Mouse (Mus musculus): ENCODE data around the gene Lipc. TPM values are rescaled to one million over a fixed set of nuclear protein-coding genes. Genes with fewer than 3 reads are reported as not detected.

Lipc gene
- polyA plus RNA-seq, 1 experiment from 2014 or later, result not detected

GRCm38 (mm10) chr9:70816701-70817305, 135.2 kb downstream of the Lipc start:
- Histone ChIP-seq H3K27me3 (ENCODE audit: insufficient read depth, poor library complexity, severe bottlenecking) (no peaks in the 10 kb centered on the region), H3K36me3 (no peaks in the 10 kb centered on the region), H3K4me3 (no peak overlapping the region), H3K9me3 (no peaks in the 10 kb centered on the region), H3K27ac (peak overlapping the region; percentile 54; the same call in 1 of the 2 replicates), H3K4me1 (replicated peaks) (peaks cover 29% of the 10 kb centered on the region)
- 70% methylated on average over 14 of the region's 14 CpGs for WGBS
- DNase-seq (ENCODE audit: low spot score), result no peak

- H3K27me3 ChIP-seq (ENCODE audit: insufficient read depth, poor library complexity, severe bottlenecking), result no peaks in the 10 kb centered on the region
- no peak overlapping the region for H3K27ac ChIP-seq
- H3K9me3 ChIP-seq, result no peaks in the 10 kb centered on the region
- H3K4me3 ChIP-seq, result no peak overlapping the region
- 95% methylated on average over 12 of the region's 12 CpGs for WGBS
- H3K4me1 ChIP-seq (replicated peaks), result peaks cover 41% of the 10 kb centered on the region
- no peaks in the 10 kb centered on the region for H3K36me3 ChIP-seq
- no peak for DNase-seq (ENCODE audit: low spot score)
Measured at GRCm38 (mm10) chr9:70812551-70812950, 139.5 kb downstream of the Lipc start.

DNA sequence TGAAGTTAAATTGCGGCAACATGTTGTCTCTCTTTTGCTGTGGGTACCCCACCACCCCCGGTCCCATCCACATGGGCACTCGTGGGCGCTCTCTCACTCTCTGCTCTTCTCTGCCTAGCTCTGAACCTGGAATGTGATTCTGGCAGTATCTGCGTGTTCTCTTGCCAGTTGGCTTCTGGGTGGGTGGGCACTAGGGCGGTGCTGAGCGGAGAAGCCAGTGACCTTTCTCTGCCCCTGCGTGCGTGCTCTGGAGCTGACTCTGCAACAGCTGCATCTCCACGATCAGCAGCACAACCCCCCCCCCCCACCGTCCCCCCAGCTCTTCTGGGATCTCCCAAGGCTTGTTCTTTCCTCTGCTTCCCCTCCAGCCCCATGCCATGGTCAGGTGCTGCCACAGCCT, 144.3 kb downstream of the Lipc start:
- no peaks in the 10 kb centered on the region for H3K27me3 ChIP-seq (ENCODE audit: insufficient read depth, poor library complexity, severe bottlenecking)

GRCm38 (mm10) chr9:70806069-70806468, 146.0 kb downstream of the Lipc start:
- no peak overlapping the region for H3K4me3 ChIP-seq
- no peak overlapping the region for H3K27ac ChIP-seq
- 74% methylated on average over 1 of the region's 1 CpGs for WGBS

More for the DNA sequence above, 144.3 kb downstream of the Lipc start:
- WGBS, result 70% methylated on average over 11 of the region's 11 CpGs
- Histone ChIP-seq H3K9me3 (no peaks in the 10 kb centered on the region), H3K4me1 (replicated peaks) (peaks cover 19% of the 10 kb centered on the region; the same call in 1 of the 2 replicates), H3K36me3 (no peaks in the 10 kb centered on the region), H3K4me3 (no peak overlapping the region), H3K27ac (peak overlapping the region; percentile 35; the same call in 1 of the 2 replicates)
- DNase-seq (ENCODE audit: low spot score), result no peak

GRCm38 (mm10) chr9:70802816-70803215, 149.2 kb downstream of the Lipc start:
- Histone ChIP-seq H3K4me3 (no peak overlapping the region), H3K27ac (no peak overlapping the region), H3K36me3 (no peaks in the 10 kb centered on the region), H3K9me3 (no peaks in the 10 kb centered on the region), H3K27me3 (ENCODE audit: insufficient read depth, poor library complexity, severe bottlenecking) (no peaks in the 10 kb centered on the region), H3K4me1 (replicated peaks) (peaks cover 18% of the 10 kb centered on the region)
- WGBS, result 73% methylated on average over 3 of the region's 3 CpGs
- no peak for DNase-seq (ENCODE audit: low spot score)

More at GRCm38 (mm10) chr9:70806069-70806468, 146.0 kb downstream of the Lipc start:
- Histone ChIP-seq H3K9me3 (no peaks in the 10 kb centered on the region), H3K4me1 (replicated peaks) (peaks cover 27% of the 10 kb centered on the region), H3K27me3 (ENCODE audit: insufficient read depth, poor library complexity, severe bottlenecking) (no peaks in the 10 kb centered on the region), H3K36me3 (no peaks in the 10 kb centered on the region)
- DNase-seq (ENCODE audit: low spot score), result no peak

GRCm38 (mm10) chr9:70801761-70802160, 150.3 kb downstream of the Lipc start:
- Histone ChIP-seq H3K4me1 (replicated peaks) (peaks cover 15% of the 10 kb centered on the region), H3K27me3 (ENCODE audit: insufficient read depth, poor library complexity, severe bottlenecking) (no peaks in the 10 kb centered on the region), H3K9me3 (no peaks in the 10 kb centered on the region), H3K27ac (no peak overlapping the region), H3K36me3 (no peaks in the 10 kb centered on the region), H3K4me3 (no peak overlapping the region)
- no peak for DNase-seq (ENCODE audit: low spot score)
- WGBS, result 87% methylated on average over 3 of the region's 3 CpGs

DNA sequence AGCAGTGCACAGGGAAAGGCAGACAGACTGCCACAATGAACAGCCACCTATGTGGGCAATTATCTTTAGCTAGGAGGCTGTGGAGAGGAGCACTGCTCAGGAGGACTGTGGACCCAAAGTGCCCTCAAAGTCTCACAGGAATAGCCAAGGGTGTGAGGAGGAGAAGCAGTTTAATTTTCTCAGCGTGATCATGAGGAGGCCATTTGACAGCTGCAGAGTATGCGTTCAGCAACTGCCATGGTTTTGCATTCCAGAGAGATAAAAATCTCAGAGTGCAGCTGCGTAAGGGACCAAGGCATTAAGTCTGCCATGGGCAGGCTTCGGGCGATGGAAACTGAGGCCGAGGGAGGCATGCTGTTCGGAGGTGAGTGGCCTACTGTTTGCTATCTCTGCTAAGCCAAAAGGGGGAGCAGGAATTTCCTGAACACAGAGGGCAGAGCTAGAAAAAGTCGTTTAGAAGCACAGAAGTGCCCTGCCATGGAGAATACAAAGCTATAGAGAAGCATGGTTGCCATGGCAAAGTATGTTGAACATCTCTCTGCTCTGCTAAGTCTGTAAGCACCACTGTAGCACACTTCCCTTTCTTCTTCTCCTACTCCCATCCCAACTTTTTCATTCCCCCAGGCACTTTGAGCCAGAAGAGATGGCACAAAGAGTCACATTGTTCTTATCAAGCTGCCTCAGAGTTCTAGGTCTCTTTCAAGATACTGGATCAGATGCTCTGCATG, 151.3 kb downstream of the Lipc start:
- H3K9me3 ChIP-seq, result no peaks in the 10 kb centered on the region
- H3K27ac ChIP-seq, result no peak overlapping the region
- 69% methylated on average over 8 of the region's 8 CpGs for WGBS
- H3K27me3 ChIP-seq (ENCODE audit: insufficient read depth, poor library complexity, severe bottlenecking), result no peaks in the 10 kb centered on the region
- peaks cover 15% of the 10 kb centered on the region for H3K4me1 ChIP-seq (replicated peaks)
- DNase-seq (ENCODE audit: low spot score), result no peak
- H3K4me3 ChIP-seq, result no peak overlapping the region
- H3K36me3 ChIP-seq, result no peaks in the 10 kb centered on the region

DNA sequence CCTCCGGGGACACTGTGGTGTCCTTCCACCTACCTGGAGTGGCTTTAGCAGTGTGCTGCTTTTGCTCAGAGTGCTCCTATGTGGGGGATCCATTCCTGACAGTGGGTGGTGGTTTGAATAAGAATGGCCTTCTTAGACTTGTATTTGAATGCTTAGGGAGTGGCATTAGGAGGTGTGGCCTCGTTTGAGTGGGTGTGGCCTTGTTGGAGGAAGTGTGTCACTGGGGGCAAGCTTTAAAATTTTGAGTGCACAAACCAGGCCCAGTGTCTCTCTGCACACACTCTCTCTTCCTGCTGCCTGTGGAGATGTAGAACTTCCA, 156.6 kb downstream of the Lipc start:
- H3K9me3 ChIP-seq, result no peaks in the 10 kb centered on the region
- H3K4me1 ChIP-seq (replicated peaks), result peaks cover under 1% of the 10 kb centered on the region; the same call in 1 of the 2 replicates
- H3K27me3 ChIP-seq (ENCODE audit: insufficient read depth, poor library complexity, severe bottlenecking), result no peaks in the 10 kb centered on the region
- H3K36me3 ChIP-seq, result no peaks in the 10 kb centered on the region
- DNase-seq (ENCODE audit: low spot score), result no peak
- no peak overlapping the region for H3K27ac ChIP-seq
- no peak overlapping the region for H3K4me3 ChIP-seq
- WGBS, result 58% methylated on average over 2 of the region's 2 CpGs

- Histone ChIP-seq H3K4me3 (no peak overlapping the region), H3K27ac (no peak overlapping the region), H3K9me3 (no peaks in the 10 kb centered on the region), H3K4me1 (replicated peaks) (no peaks in the 10 kb centered on the region), H3K27me3 (ENCODE audit: insufficient read depth, poor library complexity, severe bottlenecking) (no peaks in the 10 kb centered on the region), H3K36me3 (no peaks in the 10 kb centered on the region)
- DNase-seq (ENCODE audit: low spot score), result no peak
- WGBS, result 79% methylated on average over 15 of the region's 15 CpGs
Measured at GRCm38 (mm10) chr9:70794643-70795438, 157.2 kb downstream of the Lipc start.

- H3K9me3 ChIP-seq, result no peaks in the 10 kb centered on the region
- no peak for DNase-seq (ENCODE audit: low spot score)
- H3K27me3 ChIP-seq (ENCODE audit: insufficient read depth, poor library complexity, severe bottlenecking), result no peaks in the 10 kb centered on the region
- H3K27ac ChIP-seq, result no peak overlapping the region
- WGBS, result 92% methylated on average over 4 of the region's 4 CpGs
- no peaks in the 10 kb centered on the region for H3K36me3 ChIP-seq
- H3K4me1 ChIP-seq (replicated peaks), result no peaks in the 10 kb centered on the region
- H3K4me3 ChIP-seq, result no peak overlapping the region
Measured at GRCm38 (mm10) chr9:70790621-70791020, 161.4 kb downstream of the Lipc start.

DNA sequence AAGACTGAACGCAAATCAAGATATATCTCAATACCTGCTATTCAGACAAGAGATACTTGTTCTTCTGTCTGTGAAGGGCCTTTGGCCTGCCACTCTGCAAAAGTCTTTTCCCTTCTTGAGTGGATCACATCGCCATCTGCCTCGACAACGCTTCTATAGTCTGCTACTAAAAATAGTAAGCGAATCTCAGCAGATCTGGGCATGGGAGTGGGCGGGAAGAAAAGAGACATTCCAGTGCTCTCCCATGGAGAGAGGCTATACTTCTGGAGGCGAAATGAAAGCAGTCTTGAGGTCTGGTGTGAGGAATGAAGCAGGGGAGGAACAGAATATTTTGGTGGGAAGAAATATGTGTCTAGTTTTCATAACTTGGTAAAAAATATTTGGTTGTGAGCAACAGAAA, 163.3 kb downstream of the Lipc start:
- Histone ChIP-seq H3K4me3 (no peak overlapping the region), H3K9me3 (no peaks in the 10 kb centered on the region), H3K4me1 (replicated peaks) (no peaks in the 10 kb centered on the region), H3K27ac (no peak overlapping the region), H3K36me3 (no peaks in the 10 kb centered on the region), H3K27me3 (ENCODE audit: insufficient read depth, poor library complexity, severe bottlenecking) (no peaks in the 10 kb centered on the region)
- DNase-seq (ENCODE audit: low spot score), result no peak
- WGBS, result 71% methylated on average over 7 of the region's 7 CpGs

DNA sequence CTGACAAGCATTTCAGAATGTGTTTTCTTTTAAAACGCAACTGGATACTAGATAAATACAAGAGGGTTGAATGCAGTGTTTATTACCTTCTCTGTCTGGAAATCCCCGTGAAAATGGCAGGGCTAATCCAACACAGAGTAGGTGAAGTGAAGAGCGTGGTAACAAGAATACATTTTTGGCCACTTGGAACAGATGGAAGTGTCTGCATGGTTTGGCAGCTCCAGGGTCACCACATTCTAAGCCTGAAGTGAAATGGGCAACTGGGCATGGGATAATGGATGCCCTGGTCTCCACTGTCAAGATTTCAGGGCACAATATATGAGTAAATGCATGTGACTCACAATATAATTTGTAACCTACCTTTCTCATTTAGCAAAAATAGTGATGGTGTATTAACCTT, 169.8 kb downstream of the Lipc start:
- Histone ChIP-seq H3K36me3 (peaks cover 34% of the 10 kb centered on the region), H3K27me3 (ENCODE audit: insufficient read depth, poor library complexity, severe bottlenecking) (no peaks in the 10 kb centered on the region), H3K27ac (no peak overlapping the region), H3K4me3 (no peak overlapping the region), H3K9me3 (no peaks in the 10 kb centered on the region), H3K4me1 (replicated peaks) (no peaks in the 10 kb centered on the region; the same call in 1 of the 2 replicates)
- no peak for DNase-seq (ENCODE audit: low spot score)
- WGBS, result 73% methylated on average over 3 of the region's 3 CpGs

DNA sequence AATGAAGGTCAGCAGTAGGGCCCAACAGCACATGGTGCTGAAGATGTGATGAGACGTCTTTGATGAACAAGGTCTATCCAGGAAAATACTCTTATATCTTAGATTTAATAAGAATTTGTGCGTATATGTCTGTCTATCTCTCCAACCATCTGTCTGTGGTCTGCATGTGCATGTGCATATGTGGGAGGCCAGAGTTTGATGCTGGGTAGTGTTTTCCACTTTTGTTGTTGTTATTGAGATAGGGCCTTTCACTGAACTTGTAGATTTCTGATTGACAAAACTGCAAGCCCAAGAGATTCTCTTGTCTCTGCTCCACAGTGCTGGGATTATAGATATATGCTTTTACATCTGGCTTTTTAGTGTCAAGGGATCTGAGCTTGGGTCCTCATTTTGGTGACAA, 176.5 kb downstream of the Lipc start:
- WGBS, result 92% methylated on average over 2 of the region's 2 CpGs
- Histone ChIP-seq H3K27me3 (ENCODE audit: insufficient read depth, poor library complexity, severe bottlenecking) (no peaks in the 10 kb centered on the region), H3K4me3 (no peak overlapping the region), H3K36me3 (peaks cover 50% of the 10 kb centered on the region), H3K4me1 (replicated peaks) (no peaks in the 10 kb centered on the region; the same call in 1 of the 2 replicates), H3K27ac (no peak overlapping the region), H3K9me3 (no peaks in the 10 kb centered on the region)
- no peak for DNase-seq (ENCODE audit: low spot score)

Data from hindbrain, embryonic 10.5 days (tissue).